Mouse (Mus musculus) thymus, adult 2 months (tissue): Measurements from ENCODE around the gene Pdcd4.

Experiments used
- CTCF ChIP-seq: fragments of 200-500 bp; IDR thresholded peaks from 2 replicates; pipeline ENCODE4 v1.5.1; 2012; ENCODE audit warnings: mild to moderate bottlenecking, control low read depth, low read length, moderate library complexity, borderline replicate concordance; ENCODE audit not compliant: control insufficient read depth, poor library complexity, insufficient read depth; ENCODE audit errors: extremely low read depth
- POLR2A ChIP-seq: fragments of 200-500 bp; IDR thresholded peaks from 2 replicates; pipeline ENCODE4 v1.6.1; 2012; ENCODE audit warnings: mild to moderate bottlenecking, low read length, control low read depth, moderate library complexity; ENCODE audit not compliant: control insufficient read depth, poor library complexity, insufficient read depth; ENCODE audit errors: extremely low read depth

GRCm38 (mm10) chr19:53901931-53902738 is 10.1 kb downstream of the Pdcd4 start:
- TF ChIP-seq CTCF, result no peak
- no peak for TF ChIP-seq POLR2A
